Mouse (Mus musculus) bone marrow, adult 2 months (tissue): ENCODE measurements at regions not wholly inside any gene's neighbourhood (a gene's known extent, or its start where the extent isn't known, plus 50 kb on each side); places are given as distances from the start of the nearest gene placed in this dataset.

Experiments used
- CTCF ChIP-seq: fragments of 200-500 bp; IDR thresholded peaks from 2 replicates; pipeline ENCODE4 v1.5.1; 2011; ENCODE audit warnings: low read length, control low read depth; ENCODE audit not compliant: control insufficient read depth, insufficient read depth
- POLR2A ChIP-seq: fragments of 200-500 bp; IDR thresholded peaks from 2 replicates; pipeline ENCODE4 v1.6.1; 2011; ENCODE audit warnings: low read depth, mild to moderate bottlenecking, control low read depth, low read length, borderline replicate concordance; ENCODE audit not compliant: control insufficient read depth

DNA sequence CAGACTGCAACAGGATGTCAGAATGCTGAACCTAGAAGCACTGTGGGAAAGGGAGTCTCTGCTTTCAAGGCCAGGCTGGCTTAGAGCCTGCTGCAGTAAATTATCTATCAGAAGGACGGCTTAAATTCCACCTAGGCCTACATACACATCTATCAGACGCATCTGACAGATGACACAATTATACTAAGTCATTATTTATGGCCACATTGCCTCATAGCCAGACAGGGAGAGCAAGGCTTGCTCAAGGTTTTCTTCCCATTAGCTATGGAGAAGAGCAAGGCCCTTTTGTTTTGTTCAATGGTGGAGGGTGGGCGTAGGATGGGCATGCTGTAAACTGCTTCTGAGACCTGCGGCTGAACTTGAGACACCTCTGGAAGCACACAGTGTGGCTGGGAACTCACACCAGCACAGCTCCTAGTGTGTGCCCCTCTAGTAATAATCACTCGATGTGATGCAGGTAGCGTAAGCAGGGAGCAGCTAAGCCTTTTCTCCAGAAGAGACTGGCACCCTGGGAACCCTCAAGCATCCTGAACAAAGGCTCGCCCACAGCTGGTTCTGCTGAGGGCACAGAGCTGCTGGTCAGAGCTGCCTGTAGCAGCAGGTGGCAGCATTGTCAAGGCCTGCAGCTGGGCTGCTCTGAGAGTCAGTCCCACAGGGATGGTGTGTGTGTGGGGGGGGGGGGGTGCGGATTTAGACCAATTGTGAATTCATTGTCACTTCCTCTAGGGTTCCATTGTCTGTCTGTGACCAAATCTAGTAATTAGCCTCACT, 406.8 kb upstream of the Adamts16 start:
- TF ChIP-seq CTCF, result no peak
- TF ChIP-seq POLR2A, result no peak
